9 mouse cellular contexts compared by ENCODE assay signal in the genomic region with DNA sequence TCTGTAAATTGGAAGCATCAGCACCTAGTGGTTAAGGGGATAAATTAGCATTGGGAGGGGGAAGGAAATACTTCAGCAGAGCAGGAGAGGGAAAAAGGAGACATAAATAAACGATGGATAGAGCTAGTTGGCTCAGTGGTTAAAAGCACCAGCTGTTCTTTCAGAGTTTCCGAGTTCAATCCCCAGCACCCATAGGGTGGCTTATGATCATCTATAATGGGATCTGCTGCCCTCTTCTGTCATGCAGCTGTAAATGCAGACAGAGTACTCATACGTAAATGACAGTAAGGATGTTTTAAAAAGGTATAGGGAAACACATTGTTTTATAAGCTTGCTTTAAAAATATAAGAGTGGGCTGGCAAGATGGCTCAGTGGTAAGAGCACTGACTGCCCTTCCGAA. TPM values are rescaled to one million over a fixed set of nuclear protein-coding genes. Genes with fewer than 3 reads are reported as not detected.
DNase-seq lines count a peak whose midpoint lies in the region; ATAC-seq and TF ChIP-seq lines count a peak whose summit lies in the region.
"Had no signal": no experiment of that assay in that cellular context is flagged by ENCODE, and none has a peak within 500 bp of the region (broad histone marks: within the 10 kb centered on the region; RNA-seq: fewer than 3 reads in every experiment).

No protein-coding gene starts in this region.

- no peak overlapping the region for H3K27ac ChIP-seq in embryonic facial prominence, embryonic 11.5 days (replicated peaks; ENCODE audit: low read depth, low read length)
- H3K27ac ChIP-seq in embryonic facial prominence, embryonic 10.5 days (replicated peaks), result no peak overlapping the region
- H3K27ac ChIP-seq in midbrain, embryonic 13.5 days, result no peak overlapping the region
- no peak overlapping the region for H3K27ac ChIP-seq in midbrain, embryonic 10.5 days (replicated peaks)
- H3K27ac ChIP-seq in lung, embryonic 14.5 days (ENCODE audit: low read depth), result no peak overlapping the region
- H3K27ac ChIP-seq: macrophage had no signal

- TF ChIP-seq CTCF in lung, embryonic 14.5 days (IDR thresholded peaks at IDR 0.05; ENCODE audit: low read depth), result peak; percentile 70

- no peak overlapping the region for H3K9ac ChIP-seq in embryonic facial prominence, embryonic 11.5 days (replicated peaks; ENCODE audit: low read length)
- no peak overlapping the region for H3K9ac ChIP-seq in midbrain, embryonic 13.5 days (replicated peaks)
- H3K9ac ChIP-seq in lung, embryonic 14.5 days, result no peak overlapping the region

- no peaks in the 10 kb centered on the region for H3K9me3 ChIP-seq in embryonic facial prominence, embryonic 11.5 days (replicated peaks; ENCODE audit: control insufficient read depth, low read length)
- no peaks in the 10 kb centered on the region for H3K9me3 ChIP-seq in embryonic facial prominence, embryonic 10.5 days
- no peaks in the 10 kb centered on the region for H3K9me3 ChIP-seq in midbrain, embryonic 13.5 days
- no peaks in the 10 kb centered on the region for H3K9me3 ChIP-seq in midbrain, embryonic 10.5 days (replicated peaks)
- H3K9me3 ChIP-seq in lung, embryonic 14.5 days (ENCODE audit: low read depth, low read length), result no peaks in the 10 kb centered on the region

- no peak overlapping the region for H3K4me2 ChIP-seq in embryonic facial prominence, embryonic 11.5 days (ENCODE audit: low read depth, low read length)
- H3K4me2 ChIP-seq in midbrain, embryonic 13.5 days (replicated peaks), result no peak overlapping the region
- no peak overlapping the region for H3K4me2 ChIP-seq in lung, embryonic 14.5 days

- DNase-seq in embryonic facial prominence, embryonic 11.5 days (ENCODE audit: low spot score), result peak; percentile 53
- DNase-seq in embryonic facial prominence, embryonic 10.5 days (ENCODE audit: low spot score), result no peak
- no peak for DNase-seq in midbrain, embryonic 10.5 days (ENCODE audit: low spot score)
- DNase-seq in lung, embryonic 14.5 days, result peak; percentile 67
- DNase-seq in thymus, postnatal 4 days, result peak; percentile 25
- DNase-seq in frontal cortex, postnatal 25 days (ENCODE audit: low spot score in 2 of 2), result no peak

- no peaks in the 10 kb centered on the region for H3K36me3 ChIP-seq in embryonic facial prominence, embryonic 11.5 days (replicated peaks; ENCODE audit: control insufficient read depth, insufficient read depth, low read depth, low read length)
- no peaks in the 10 kb centered on the region for H3K36me3 ChIP-seq in embryonic facial prominence, embryonic 10.5 days (replicated peaks)
- H3K36me3 ChIP-seq in midbrain, embryonic 13.5 days, result no peaks in the 10 kb centered on the region
- H3K36me3 ChIP-seq in midbrain, embryonic 10.5 days, result no peaks in the 10 kb centered on the region
- no peaks in the 10 kb centered on the region for H3K36me3 ChIP-seq in lung, embryonic 14.5 days (ENCODE audit: insufficient read depth)

- ATAC-seq in embryonic facial prominence, embryonic 11.5 days (replicated peaks; ENCODE audit: insufficient number of reproducible peaks, low FRiP score, low TSS enrichment, low read depth), result no peak
- peak; percentile 34; the same call in 1 of the 2 replicates for ATAC-seq in midbrain, embryonic 13.5 days
- peak; percentile 62 for ATAC-seq in common myeloid progenitor, adult 5-6 weeks (replicated peaks; ENCODE audit: low read depth, poor library complexity, severe bottlenecking)
- ATAC-seq in lung, embryonic 14.5 days (ENCODE audit: insufficient read depth), result no peak

- H3K27me3 ChIP-seq in embryonic facial prominence, embryonic 11.5 days (ENCODE audit: control insufficient read depth, insufficient read depth, low read length), result no peaks in the 10 kb centered on the region
- H3K27me3 ChIP-seq in embryonic facial prominence, embryonic 10.5 days (replicated peaks; ENCODE audit: low read depth, poor library complexity, severe bottlenecking), result no peaks in the 10 kb centered on the region
- no peaks in the 10 kb centered on the region for H3K27me3 ChIP-seq in midbrain, embryonic 13.5 days
- no peaks in the 10 kb centered on the region for H3K27me3 ChIP-seq in midbrain, embryonic 10.5 days (ENCODE audit: low read depth, poor library complexity, severe bottlenecking)
- H3K27me3 ChIP-seq in lung, embryonic 14.5 days (ENCODE audit: insufficient read depth, low read length), result no peaks in the 10 kb centered on the region

- 26% methylated on average over 4 of the region's 4 CpGs for WGBS in embryonic facial prominence, embryonic 11.5 days
- 29% methylated on average over 4 of the region's 4 CpGs for WGBS in embryonic facial prominence, embryonic 10.5 days
- 21% methylated on average over 4 of the region's 4 CpGs for WGBS in midbrain, embryonic 13.5 days
- WGBS in midbrain, embryonic 10.5 days, result 27% methylated on average over 4 of the region's 4 CpGs
- 16% methylated on average over 4 of the region's 4 CpGs for WGBS in lung, embryonic 14.5 days

- no peak overlapping the region for H3K4me3 ChIP-seq in embryonic facial prominence, embryonic 11.5 days (ENCODE audit: low read depth, low read length)
- H3K4me3 ChIP-seq in embryonic facial prominence, embryonic 10.5 days, result no peak overlapping the region
- H3K4me3 ChIP-seq in midbrain, embryonic 13.5 days (replicated peaks), result no peak overlapping the region
- H3K4me3 ChIP-seq in midbrain, embryonic 10.5 days, result no peak overlapping the region
- H3K4me3 ChIP-seq in lung, embryonic 14.5 days (ENCODE audit: low read depth, low read length), result no peak overlapping the region

- H3K4me1 ChIP-seq in embryonic facial prominence, embryonic 11.5 days (ENCODE audit: control insufficient read depth, insufficient read depth, low read length), result no peaks in the 10 kb centered on the region
- H3K4me1 ChIP-seq in embryonic facial prominence, embryonic 10.5 days, result peaks cover 8% of the 10 kb centered on the region; the same call in 1 of the 2 replicates
- H3K4me1 ChIP-seq in midbrain, embryonic 13.5 days (replicated peaks), result no peaks in the 10 kb centered on the region
- no peaks in the 10 kb centered on the region for H3K4me1 ChIP-seq in midbrain, embryonic 10.5 days
- H3K4me1 ChIP-seq in lung, embryonic 14.5 days (ENCODE audit: insufficient read depth), result 0 out of 2 replicates have a peak, but pooled peaks cover 2% of the 10 kb centered on the region

RNA-seq across cellular contexts. Expression of a gene that starts 19.7 kb away (rescaled TPM):
- not detected in 2 replicates for polyA plus RNA-seq in embryonic facial prominence, embryonic 11.5 days (2014; fragmentation: Nextera tagmentation; extraction: Ambion mirVana)
- not detected in 2 replicates for polyA plus RNA-seq in embryonic facial prominence, embryonic 10.5 days (2016; fragmentation: Nextera tagmentation; extraction: Ambion mirVana)
- not detected in 2 replicates for polyA plus RNA-seq in midbrain, embryonic 13.5 days (2015; fragmentation: Nextera tagmentation; extraction: Ambion mirVana)
- polyA plus RNA-seq in midbrain, embryonic 10.5 days (2016; fragmentation: Nextera tagmentation; extraction: Ambion mirVana), result not detected in 2 replicates
- total RNA-seq in common myeloid progenitor, adult 5-6 weeks (2017), result 2.8 and 7.1 TPM in 2 replicates
- polyA plus RNA-seq in lung, embryonic 14.5 days (2014; fragmentation: Nextera tagmentation; extraction: Ambion mirVana), result not detected in 2 replicates
- polyA plus RNA-seq: macrophage had no signal

RNA-seq across cellular contexts. Expression of a gene that starts 27.5 kb away (rescaled TPM):
- 0.60 and 0.78 TPM in 2 replicates for polyA plus RNA-seq in embryonic facial prominence, embryonic 11.5 days (2014; fragmentation: Nextera tagmentation; extraction: Ambion mirVana)
- polyA plus RNA-seq in embryonic facial prominence, embryonic 10.5 days (2016; fragmentation: Nextera tagmentation; extraction: Ambion mirVana), result 0.30 TPM in 1 of 2 replicates, not detected in the other
- 0.19 and 0.49 TPM in 2 replicates for polyA plus RNA-seq in midbrain, embryonic 13.5 days (2015; fragmentation: Nextera tagmentation; extraction: Ambion mirVana)
- 0.32 TPM in 1 of 2 replicates, not detected in the other for polyA plus RNA-seq in midbrain, embryonic 10.5 days (2016; fragmentation: Nextera tagmentation; extraction: Ambion mirVana)
- total RNA-seq in common myeloid progenitor, adult 5-6 weeks (2017), result 26.2 and 36.6 TPM in 2 replicates
- polyA plus RNA-seq in lung, embryonic 14.5 days (2014; fragmentation: Nextera tagmentation; extraction: Ambion mirVana), result 0.23 TPM in 1 of 2 replicates, not detected in the other

RNA-seq across cellular contexts. Expression of a gene that starts 29.3 kb away (rescaled TPM):
- 409 TPM in 2 replicates for polyA plus RNA-seq in embryonic facial prominence, embryonic 11.5 days (2014; fragmentation: Nextera tagmentation; extraction: Ambion mirVana)
- 419 and 425 TPM in 2 replicates for polyA plus RNA-seq in embryonic facial prominence, embryonic 10.5 days (2016; fragmentation: Nextera tagmentation; extraction: Ambion mirVana)
- 221 and 223 TPM in 2 replicates for polyA plus RNA-seq in midbrain, embryonic 13.5 days (2015; fragmentation: Nextera tagmentation; extraction: Ambion mirVana)
- 392 and 411 TPM in 2 replicates for polyA plus RNA-seq in midbrain, embryonic 10.5 days (2016; fragmentation: Nextera tagmentation; extraction: Ambion mirVana)
- 433 and 486 TPM in 2 replicates for total RNA-seq in common myeloid progenitor, adult 5-6 weeks (2017)
- 346 and 352 TPM in 2 replicates for polyA plus RNA-seq in lung, embryonic 14.5 days (2014; fragmentation: Nextera tagmentation; extraction: Ambion mirVana)

RNA-seq across cellular contexts. Expression of a gene that starts 29.5 kb away (rescaled TPM):
- 6.2 and 8.4 TPM in 2 replicates for polyA plus RNA-seq in embryonic facial prominence, embryonic 11.5 days (2014; fragmentation: Nextera tagmentation; extraction: Ambion mirVana)
- 10.0 and 11.5 TPM in 2 replicates for polyA plus RNA-seq in embryonic facial prominence, embryonic 10.5 days (2016; fragmentation: Nextera tagmentation; extraction: Ambion mirVana)
- 2.5 and 3.0 TPM in 2 replicates for polyA plus RNA-seq in midbrain, embryonic 13.5 days (2015; fragmentation: Nextera tagmentation; extraction: Ambion mirVana)
- polyA plus RNA-seq in midbrain, embryonic 10.5 days (2016; fragmentation: Nextera tagmentation; extraction: Ambion mirVana), result 4.7 and 6.2 TPM in 2 replicates
- total RNA-seq in common myeloid progenitor, adult 5-6 weeks (2017), result not detected in 2 replicates
- polyA plus RNA-seq in lung, embryonic 14.5 days (2014; fragmentation: Nextera tagmentation; extraction: Ambion mirVana), result 0.43 and 0.77 TPM in 2 replicates
- polyA plus RNA-seq: macrophage had no signal

RNA-seq across cellular contexts. Expression of a gene that starts 40.1 kb away (rescaled TPM):
- polyA plus RNA-seq in embryonic facial prominence, embryonic 11.5 days (2014; fragmentation: Nextera tagmentation; extraction: Ambion mirVana), result 9.3 and 12.2 TPM in 2 replicates
- polyA plus RNA-seq in embryonic facial prominence, embryonic 10.5 days (2016; fragmentation: Nextera tagmentation; extraction: Ambion mirVana), result 31.5 and 33.1 TPM in 2 replicates
- 27.1 and 30.9 TPM in 2 replicates for polyA plus RNA-seq in midbrain, embryonic 13.5 days (2015; fragmentation: Nextera tagmentation; extraction: Ambion mirVana)
- 29.9 and 33.7 TPM in 2 replicates for polyA plus RNA-seq in midbrain, embryonic 10.5 days (2016; fragmentation: Nextera tagmentation; extraction: Ambion mirVana)
- total RNA-seq in common myeloid progenitor, adult 5-6 weeks (2017), result 2.9 and 5.1 TPM in 2 replicates
- polyA plus RNA-seq in lung, embryonic 14.5 days (2014; fragmentation: Nextera tagmentation; extraction: Ambion mirVana), result 10.6 and 13.7 TPM in 2 replicates

Comparison
In these comparisons a context has a peak if more than half of its experiments do, and no peak if none do; other contexts are left out.
1. DNase-seq: peak in embryonic facial prominence, embryonic 11.5 days (single experiment), lung, embryonic 14.5 days (single experiment) and thymus, postnatal 4 days (single experiment); none in embryonic facial prominence, embryonic 10.5 days (single experiment), midbrain, embryonic 10.5 days (single experiment) and frontal cortex, postnatal 25 days (0 of 2).
2. ATAC-seq: peak in midbrain, embryonic 13.5 days (single experiment) and common myeloid progenitor, adult 5-6 weeks (single experiment); none in embryonic facial prominence, embryonic 11.5 days (single experiment) and lung, embryonic 14.5 days (single experiment).